Mouse (Mus musculus) gastrocnemius, postnatal 14 days (tissue): Measurements from ENCODE around the gene Yipf1. TPM values are rescaled to one million over a fixed set of nuclear protein-coding genes. Genes with fewer than 3 reads are reported as not detected.
"Not testable (repeated sequence)": the region's sequence is repeated elsewhere in the genome, so short reads cannot be mapped to it uniquely, and the experiment has no call there.

Experiments used
- DNase-seq: peaks from one replicate; pipeline ENCODE4 v3.0.0; 2021; ENCODE audit warnings: mixed read lengths
- intact Hi-C: fragments of 180-260 bp; cut with DNase I; formaldehyde crosslinking; loops from one replicate; pipeline ENCODE4 v1.15.1; 2025; ENCODE audit warnings: low total_unique reads
- total RNA-seq, 2 experiments: library from RNA; stranded (reverse); gene quantifications; 2 replicates each; pipeline ENCODE4 v1.2.3; 2021

The Yipf1 gene
- total RNA-seq, 2 experiments from 2014 or later = 12.0 to 12.7 TPM

GRCm38 (mm10) chr4:107314479-107314805 is 279 bp downstream of the Yipf1 start:
- DNase-seq = no peak
- intact Hi-C loops = no loop called here

GRCm38 (mm10) chr4:107318646-107319045 is 4.5 kb downstream of the Yipf1 start:
- DNase-seq = no peak
- intact Hi-C loops = no loop called here

GRCm38 (mm10) chr4:107321041-107321440 is 6.9 kb downstream of the Yipf1 start:
- DNase-seq = no peak

GRCm38 (mm10) chr4:107323113-107323512 is 8.9 kb downstream of the Yipf1 start:
- DNase-seq = no peak
- intact Hi-C loops = no loop called here

More at GRCm38 (mm10) chr4:107321041-107321440, 6.9 kb downstream of the Yipf1 start:
- intact Hi-C loops = no loop called here

- intact Hi-C loops = no loop called here
These were observed 14.4 kb downstream of the Yipf1 start for GRCm38 (mm10) chr4:107328530-107328929.

GRCm38 (mm10) chr4:107333514-107333913 is 19.4 kb downstream of the Yipf1 start:
- intact Hi-C loops = no loop called here

More at GRCm38 (mm10) chr4:107328530-107328929, 14.4 kb downstream of the Yipf1 start:
- no peak for DNase-seq

GRCm38 (mm10) chr4:107336356-107336755 is 22.2 kb downstream of the Yipf1 start:
- no peak for DNase-seq
- intact Hi-C loops = no loop called here

More at GRCm38 (mm10) chr4:107333514-107333913, 19.4 kb downstream of the Yipf1 start:
- DNase-seq = no peak

- intact Hi-C loops = no loop called here
- no peak for DNase-seq
These were observed 23.3 kb downstream of the Yipf1 start for GRCm38 (mm10) chr4:107337455-107337854.

- intact Hi-C loops = no loop called here
- no peak for DNase-seq
These were observed 27.2 kb downstream of the Yipf1 start for GRCm38 (mm10) chr4:107341354-107341753.

GRCm38 (mm10) chr4:107344612-107345011 is 30.4 kb downstream of the Yipf1 start:
- no peak for DNase-seq

GRCm38 (mm10) chr4:107347221-107347620 is 33.1 kb downstream of the Yipf1 start:
- no peak for DNase-seq
- intact Hi-C loops = no loop called here

More at GRCm38 (mm10) chr4:107344612-107345011, 30.4 kb downstream of the Yipf1 start:
- intact Hi-C loops = no loop called here

- intact Hi-C loops = loop anchor here (2.0 kb wide), 1 partner anchor 98 kb away; no protein-coding TSS in a partner anchor
- DNase-seq = no peak
These were observed 34.6 kb downstream of the Yipf1 start for GRCm38 (mm10) chr4:107348529-107349310.

- no peak for DNase-seq
- intact Hi-C loops = loop anchor here (2.0 to 10.0 kb wide), 2 partner anchors 99 to 165 kb away; no protein-coding TSS in a partner anchor
These were observed 35.3 kb downstream of the Yipf1 start for GRCm38 (mm10) chr4:107349311-107350008.

- DNase-seq = no peak
- intact Hi-C loops = loop anchor here (10.0 kb wide), 1 partner anchor 167 kb away; no protein-coding TSS in a partner anchor
These were observed 37.2 kb downstream of the Yipf1 start for GRCm38 (mm10) chr4:107351368-107351767.

- no peak for DNase-seq
- intact Hi-C loops = loop anchor here (10.0 kb wide), 1 partner anchor 169 kb away; no protein-coding TSS in a partner anchor
These were observed 39.4 kb downstream of the Yipf1 start for GRCm38 (mm10) chr4:107353612-107354011.

GRCm38 (mm10) chr4:107354126-107354525 is 40.0 kb downstream of the Yipf1 start:
- intact Hi-C loops = loop anchor here (10.0 kb wide), 1 partner anchor 169 kb away; no protein-coding TSS in a partner anchor
- DNase-seq = no peak

GRCm38 (mm10) chr4:107354543-107354942 is 40.4 kb downstream of the Yipf1 start:
- intact Hi-C loops = loop anchor here (10.0 kb wide), 1 partner anchor 170 kb away; no protein-coding TSS in a partner anchor
- no peak for DNase-seq

GRCm38 (mm10) chr4:107357172-107357571 is 43.0 kb downstream of the Yipf1 start:
- intact Hi-C loops = loop anchor here (10.0 kb wide), 1 partner anchor 172 kb away; no protein-coding TSS in a partner anchor
- DNase-seq = not testable (repeated sequence)

GRCm38 (mm10) chr4:107358460-107358859 is 44.3 kb downstream of the Yipf1 start:
- no peak for DNase-seq
- intact Hi-C loops = loop anchor here (10.0 kb wide), 1 partner anchor 174 kb away; no protein-coding TSS in a partner anchor
